Mouse (Mus musculus) v-Abl transformed pro-B cells (cell line): ENCODE measurements around the gene Col15a1.

Experiments used
- in situ Hi-C, 2 experiments: fragments of 400-800 bp; cut with MboI; formaldehyde crosslinking; loops; one replicate each; pipeline ENCODE4 v1.15.1; 2025; ENCODE audit not compliant: unreplicated experiment in 2 of 2

The Col15a1 gene

DNA sequence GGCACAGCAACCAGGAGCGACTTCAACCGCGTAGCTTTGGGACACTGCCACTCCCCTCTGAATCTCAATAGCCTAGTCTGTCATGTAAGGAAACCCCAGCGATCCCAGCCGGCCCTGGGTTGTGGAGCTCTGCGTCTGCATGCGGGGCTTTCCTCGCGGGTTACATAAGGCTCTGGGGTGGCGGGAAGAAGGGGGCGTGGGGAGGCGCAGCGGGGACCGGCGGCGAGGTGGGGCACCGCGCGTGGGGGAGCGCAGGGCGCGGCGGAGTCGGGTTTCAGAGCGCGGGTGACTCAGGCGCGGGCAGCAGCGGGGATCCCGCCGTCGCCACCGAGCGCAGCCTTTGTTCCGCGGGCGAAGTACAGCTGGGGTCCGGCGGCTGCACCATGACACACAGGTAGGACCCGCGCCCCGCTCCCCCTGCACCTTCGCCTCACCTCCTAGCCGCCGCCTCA lies at the start of gene Col15a1:
Gene Col15a1, plus strand, starts transcription at position 193 of the 452 bp plus-strand sequence.
- in situ Hi-C loops = no loop called here

DNA sequence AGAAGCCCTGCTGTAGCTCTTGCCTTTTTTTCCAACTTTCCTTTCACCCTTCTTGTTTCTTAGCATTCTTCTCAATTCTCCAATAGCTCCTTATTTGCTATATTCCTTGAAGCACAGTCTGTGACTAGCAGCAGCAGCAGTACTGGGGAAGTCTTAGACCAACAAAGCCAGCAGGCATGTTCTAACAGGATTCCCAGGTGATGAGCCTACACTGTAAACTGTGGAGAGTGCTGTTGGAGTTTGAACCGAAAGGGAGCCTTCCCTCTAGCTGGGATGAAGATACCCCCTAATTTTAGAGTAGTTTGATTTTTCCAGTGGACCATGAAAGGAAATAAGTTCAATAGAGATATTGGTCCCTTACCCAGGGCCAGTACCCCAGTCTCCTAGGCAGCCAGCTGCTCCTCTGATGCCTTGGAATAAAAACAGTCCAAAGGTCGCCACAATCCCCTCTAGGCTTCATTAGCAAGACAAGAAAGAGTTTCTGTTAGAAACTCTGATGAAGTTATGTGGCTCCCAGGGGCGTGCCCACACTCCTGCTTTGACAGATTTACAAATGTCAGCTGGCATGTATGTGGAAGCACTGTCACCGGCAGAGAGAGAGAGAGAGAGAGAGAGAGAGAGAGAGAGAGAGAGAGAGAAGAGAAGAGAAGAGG lies 46.7 kb upstream of the Col15a1 start:
- in situ Hi-C loops = no loop called here

DNA sequence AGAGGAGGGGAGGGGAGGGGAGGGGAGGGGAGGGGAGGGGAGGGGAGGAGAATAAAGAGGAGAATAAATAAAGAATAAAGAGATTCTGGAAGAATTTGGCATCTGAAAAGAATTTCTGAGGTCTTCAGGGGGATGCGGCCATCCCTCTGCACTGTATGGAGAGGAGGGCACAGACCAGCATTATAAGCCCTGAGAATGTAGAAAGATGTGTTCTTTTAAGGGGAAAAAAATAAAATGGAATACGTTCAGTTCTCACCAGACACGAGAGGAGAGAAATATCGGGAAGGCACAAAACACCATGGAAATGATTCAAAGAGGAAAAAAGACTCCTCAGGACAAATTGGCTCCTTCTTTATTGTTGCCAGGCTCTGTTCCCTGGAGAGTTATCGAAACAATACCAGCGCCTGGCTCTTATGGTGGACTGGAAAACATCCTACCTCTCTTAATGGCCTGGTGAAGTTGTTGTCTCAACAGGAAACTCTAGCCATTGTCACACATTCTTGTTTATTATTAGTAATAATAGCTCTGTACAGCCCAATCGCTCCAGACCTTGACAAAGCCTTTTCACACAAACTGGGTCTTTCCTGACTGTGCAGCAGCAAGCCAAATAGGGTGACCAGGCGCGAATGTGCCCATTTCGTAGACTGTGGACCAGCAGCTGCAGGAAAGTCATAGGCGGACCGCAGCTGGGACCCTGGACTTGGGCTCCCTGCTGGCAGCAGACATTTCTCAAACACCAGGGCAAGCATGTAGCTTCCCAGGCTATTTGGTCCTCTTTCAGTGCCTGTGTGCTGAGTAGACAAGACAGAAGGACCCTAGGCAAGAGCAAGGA lies 46.0 kb upstream of the Col15a1 start:
- in situ Hi-C loops = no loop called here

DNA sequence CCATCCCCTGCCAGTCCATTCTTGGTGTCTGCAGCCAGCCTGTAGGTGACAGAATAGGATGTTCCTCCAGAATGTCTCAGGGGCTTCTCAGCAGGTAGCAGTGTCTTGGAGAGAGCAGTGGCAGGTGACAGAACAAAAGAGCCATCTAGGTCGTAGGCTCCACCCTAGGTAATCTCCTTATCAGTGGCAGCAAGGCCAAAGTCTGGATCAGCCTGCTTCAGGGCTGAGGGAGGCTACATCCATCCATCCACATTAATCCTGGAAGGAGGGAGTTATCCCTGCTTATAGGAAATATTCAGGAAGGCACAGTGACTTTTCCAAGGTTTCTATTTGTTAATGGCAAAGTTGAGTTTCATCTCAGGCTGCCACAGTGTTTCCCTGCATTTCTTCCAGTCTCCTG lies 35.6 kb upstream of the Col15a1 start:
- in situ Hi-C loops = no loop called here

DNA sequence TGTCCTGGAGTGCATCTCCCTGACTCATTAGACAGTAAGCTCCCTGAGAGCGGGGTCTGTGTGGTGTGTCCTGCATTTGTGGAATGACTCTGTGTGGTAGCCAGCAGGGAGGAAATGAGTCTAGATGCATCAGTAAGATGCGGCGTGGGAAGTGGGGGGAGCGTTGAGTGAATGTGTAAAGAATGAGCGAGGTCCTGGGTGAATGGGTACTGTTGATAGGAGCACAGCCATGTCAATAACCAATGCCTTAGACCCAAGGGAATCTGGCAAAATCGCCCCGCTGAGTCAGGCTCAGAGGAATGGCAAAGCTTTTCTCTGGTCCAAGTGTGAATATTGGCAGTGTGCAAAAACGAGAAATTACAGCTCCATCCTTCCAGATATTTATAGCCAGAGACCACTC lies 30.9 kb upstream of the Col15a1 start:
- in situ Hi-C loops = no loop called here

DNA sequence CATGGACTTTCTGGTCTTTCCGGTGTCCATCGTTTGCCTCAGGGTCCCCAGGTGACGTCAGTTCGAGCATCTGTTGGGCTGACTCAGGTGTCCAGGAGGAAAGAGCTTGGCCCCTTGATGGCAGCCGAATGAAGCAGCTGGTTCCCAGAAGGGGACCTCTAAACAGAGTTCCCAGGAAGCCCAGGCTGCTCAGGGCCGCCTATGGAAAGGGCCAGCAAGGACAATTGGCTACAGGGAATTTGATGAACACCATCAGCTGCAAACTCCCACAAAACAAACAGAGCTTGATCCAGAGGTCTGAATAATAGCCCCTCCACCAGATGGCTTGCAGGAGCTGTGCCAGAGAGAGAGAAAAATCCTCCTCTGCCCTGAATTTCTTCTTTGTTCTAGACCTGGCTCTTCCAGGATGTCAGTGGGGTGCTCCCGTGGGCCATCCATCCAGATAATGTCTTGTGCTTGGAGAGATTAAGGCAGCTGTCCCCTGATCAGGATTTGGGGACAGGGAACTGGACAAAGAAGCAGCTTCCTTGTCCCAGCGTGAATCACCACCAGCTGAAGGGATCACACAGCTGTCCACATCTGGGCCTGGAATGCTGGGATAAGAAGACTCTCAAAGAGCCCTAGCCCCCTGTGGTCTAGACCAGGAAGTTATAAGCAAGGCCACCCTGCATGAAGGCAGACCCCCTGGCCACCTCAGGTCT lies 29.6 kb upstream of the Col15a1 start:
- in situ Hi-C loops = no loop called here

DNA sequence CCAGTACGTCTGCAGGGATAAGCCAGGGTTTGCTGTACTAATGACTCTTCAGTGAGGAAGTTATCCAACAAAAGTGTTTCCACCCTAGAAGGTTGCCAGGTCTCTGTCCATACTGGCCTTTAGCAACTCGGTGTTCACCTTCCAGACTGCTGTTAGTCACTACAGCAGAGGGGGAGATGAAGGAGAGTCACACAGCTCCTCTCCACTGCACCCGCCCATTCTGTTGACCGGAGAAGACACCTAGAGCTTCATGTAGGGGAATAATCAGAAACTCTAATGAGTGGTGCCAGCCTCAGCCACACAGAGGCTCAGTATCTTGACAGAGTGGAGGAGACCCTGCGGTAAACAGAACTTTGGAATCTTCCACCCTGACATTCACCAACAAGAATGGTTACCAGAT lies 28.4 kb upstream of the Col15a1 start:
- in situ Hi-C loops = no loop called here

DNA sequence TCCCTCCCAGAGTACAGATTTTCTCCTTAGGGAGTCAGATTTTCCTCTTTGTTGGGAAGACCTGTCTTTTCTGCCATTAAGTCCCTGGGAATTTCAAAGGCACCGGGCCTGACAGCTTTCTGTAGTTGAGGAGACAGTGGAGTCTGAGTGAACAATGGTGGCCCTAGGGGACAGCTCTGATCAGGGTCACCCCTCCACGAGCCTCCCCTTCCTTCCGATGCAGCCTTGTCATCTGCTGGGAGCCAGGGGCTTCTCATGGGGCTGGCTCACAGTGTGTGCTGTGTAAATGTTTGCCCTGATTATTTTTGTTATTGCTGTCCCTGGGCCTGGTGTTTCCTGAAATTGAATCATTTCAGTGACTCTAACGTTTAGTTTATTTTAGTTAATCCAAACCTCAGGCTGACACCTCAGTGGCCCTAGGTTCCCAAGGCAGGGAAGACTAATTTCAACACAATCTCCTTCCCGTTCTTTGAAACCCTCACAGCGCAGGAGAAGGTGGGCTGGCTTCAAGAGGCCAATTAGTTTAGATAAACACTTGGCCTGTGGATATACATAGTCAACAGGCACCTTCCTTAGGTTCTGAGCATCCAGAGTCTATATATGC lies 23.8 kb upstream of the Col15a1 start:
- in situ Hi-C loops = no loop called here

DNA sequence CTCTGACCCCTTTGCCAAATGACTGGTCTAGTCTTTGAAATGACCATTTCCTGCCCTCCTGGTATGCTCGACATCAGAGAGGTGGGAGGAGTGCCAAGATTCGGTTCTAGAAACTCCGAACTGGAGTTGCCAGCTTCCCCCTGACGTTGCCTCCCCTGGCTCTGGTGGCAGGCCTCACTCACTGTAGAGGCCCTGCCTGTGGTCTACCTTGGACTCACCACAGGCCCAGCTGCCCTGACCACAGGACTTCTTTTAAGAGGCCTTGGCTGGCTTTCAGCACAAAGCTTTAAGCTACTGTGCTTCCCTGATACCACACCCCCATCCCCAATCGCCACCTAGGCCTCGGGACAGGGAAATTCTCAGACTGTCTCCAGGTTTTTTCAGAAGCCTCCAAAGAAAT lies 21.4 kb upstream of the Col15a1 start:
- in situ Hi-C loops = no loop called here

DNA sequence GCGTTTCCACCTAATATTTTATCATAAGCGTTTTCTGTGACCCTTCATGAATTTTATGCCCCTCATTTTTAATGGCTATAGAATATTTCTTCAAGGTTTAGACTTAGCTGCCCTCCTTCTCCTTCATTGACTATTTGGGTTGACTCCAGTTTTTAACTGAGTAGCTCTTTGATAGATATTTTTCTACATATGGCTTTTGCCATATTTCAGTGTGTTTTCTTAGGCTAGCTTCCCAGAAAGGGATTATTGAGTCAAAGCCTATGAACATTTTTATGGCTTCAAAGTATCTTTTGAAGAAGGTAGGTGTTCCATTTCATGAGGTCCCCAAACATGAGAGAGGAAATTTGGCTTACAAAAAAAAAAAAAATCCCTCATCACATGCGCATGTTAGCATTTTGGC lies 11.8 kb upstream of the Col15a1 start:
- in situ Hi-C loops = no loop called here

DNA sequence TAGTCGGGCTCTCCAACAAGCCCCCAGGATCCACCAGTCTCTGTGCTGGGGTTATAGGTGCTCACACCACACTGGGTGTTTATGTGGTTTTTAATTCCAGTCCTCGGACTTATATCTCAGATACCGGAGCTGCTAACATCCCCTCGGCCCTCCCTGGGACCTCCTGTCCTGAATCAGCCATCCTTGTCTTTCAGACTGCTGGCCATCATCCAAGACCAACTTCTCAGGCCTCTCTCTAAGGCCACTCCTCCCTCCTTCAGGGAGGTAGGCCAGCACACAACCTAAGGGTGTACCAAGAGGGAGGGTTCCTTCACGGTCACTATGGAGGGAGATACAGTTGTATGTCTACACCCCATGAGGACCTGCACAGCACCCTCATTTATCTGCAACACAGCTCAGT lies 4.3 kb upstream of the Col15a1 start:
- in situ Hi-C loops = no loop called here

DNA sequence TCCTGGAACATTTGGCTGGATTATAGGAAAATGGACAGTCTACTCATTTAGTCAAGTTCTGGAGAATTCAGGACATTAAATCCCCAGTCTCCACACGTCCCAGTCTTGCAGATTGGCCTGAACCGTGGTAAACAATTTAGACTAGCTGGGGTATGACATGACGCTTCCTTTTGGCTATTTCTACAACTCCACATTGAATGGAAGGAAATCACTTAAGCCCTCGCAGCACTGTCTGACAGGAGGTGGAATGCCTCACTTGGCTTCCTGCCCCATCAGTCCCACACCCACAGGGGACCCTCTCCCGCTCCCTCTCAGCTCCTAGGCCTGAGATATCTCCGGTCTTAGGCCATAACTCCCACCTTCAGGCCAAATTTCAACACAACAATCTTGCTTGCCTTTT lies 2.1 kb upstream of the Col15a1 start:
- in situ Hi-C loops = no loop called here

DNA sequence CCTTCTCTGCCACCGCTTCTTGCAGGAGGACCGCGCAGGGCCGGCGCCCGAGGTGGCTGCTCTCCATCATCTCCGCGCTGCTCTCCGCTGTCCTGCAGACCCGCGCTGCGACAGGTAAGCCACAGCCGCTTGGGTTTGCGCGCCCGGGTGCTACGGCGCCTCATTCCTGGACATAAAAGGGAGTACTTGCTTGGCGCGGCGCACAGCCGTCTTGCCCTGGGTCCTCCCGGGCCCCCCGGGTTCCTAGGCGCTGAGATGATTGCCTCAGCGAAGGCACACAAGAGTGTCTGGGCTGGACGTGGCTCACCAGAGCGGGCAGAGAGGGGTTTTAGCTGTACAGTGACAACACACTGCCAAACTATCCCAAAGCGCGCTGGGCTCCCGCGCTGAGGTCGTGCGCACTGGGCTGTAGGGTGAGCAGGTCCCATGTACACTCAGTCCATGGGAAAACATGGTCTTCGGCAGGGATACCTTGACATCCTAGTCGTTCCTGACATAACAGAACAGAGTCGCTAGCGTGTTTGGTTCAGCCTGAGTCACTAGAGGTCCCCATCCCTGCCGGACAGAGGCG lies 545 bp downstream of the Col15a1 start:
- in situ Hi-C loops = no loop called here

DNA sequence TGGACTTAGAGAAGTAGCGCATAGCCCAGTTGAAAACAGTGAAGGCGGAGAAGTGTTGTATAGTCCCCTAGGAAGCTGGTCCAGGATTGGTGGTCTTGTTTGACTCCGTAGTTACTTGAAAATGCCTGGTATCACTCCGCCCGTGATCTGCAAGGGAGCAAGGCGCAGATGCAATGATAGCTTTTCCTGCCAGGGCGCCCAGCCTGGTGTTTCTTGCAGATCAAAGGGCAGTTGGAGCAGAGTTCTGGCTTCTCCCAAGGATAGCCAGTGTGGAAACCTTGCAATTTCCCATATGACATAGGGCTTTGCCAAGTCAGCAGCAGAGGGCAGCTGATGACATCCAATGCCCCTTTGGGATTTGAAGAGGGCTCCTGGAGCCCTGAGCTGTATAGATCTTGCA lies 1.5 kb downstream of the Col15a1 start:
- in situ Hi-C loops = no loop called here

DNA sequence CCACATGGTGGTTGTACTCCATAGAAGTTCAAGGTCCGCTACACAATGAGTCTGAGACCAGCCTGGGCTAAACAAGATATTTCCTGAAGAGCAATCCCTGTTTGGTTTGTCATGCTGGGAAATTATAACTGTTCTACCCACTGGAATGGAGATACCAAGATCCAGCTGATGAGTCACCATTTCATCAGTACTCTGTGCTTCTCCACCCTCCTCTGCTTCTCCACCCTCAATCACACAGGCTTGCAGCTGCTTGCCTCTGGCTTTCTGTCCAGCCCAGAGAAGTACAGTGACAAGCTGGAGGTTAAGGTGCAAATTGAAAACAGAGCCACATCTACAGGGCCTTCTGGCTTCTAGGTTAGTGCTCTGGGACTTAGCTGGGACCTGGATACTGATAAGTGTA lies 10.9 kb downstream of the Col15a1 start:
- in situ Hi-C loops = no loop called here

DNA sequence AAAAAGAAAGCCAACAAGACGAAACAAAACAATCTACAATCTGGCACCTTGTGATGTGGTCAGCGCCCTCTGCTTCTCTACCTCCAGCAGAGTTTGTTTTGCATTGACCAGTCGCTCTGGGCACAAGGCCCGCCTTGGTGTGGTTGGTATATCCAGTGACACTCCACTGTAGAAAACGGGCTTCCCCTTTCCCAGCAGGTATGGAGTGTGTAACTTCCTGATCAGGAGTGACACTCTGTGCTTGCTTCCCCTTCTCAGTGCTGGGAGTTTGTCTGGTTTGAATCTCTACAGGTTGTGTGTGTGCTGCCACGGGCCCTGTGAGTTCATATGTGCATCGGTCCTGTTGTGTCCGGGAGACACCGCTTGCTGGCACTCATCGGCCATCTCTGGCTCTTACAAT lies 11.4 kb downstream of the Col15a1 start:
- in situ Hi-C loops = no loop called here

DNA sequence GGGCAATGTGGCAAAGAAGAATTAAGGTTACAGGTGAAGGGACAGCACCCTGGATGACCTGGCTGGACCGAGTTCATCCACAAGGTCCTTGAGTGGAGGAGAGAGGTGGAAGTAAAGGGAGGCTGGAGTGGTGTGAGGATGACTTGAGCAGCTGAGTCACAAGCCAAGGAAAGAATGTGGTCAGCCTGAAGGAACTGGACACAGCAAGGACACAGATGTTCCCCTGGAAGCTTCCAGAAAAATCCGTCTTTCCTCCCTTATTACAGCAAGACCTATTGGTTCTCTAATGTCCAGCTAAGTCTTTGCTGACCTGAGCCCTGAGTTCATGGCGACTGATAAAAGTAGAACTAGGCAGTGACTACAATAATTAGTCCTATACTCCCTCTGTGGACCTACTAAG lies 12.6 kb downstream of the Col15a1 start:
- in situ Hi-C loops = no loop called here

DNA sequence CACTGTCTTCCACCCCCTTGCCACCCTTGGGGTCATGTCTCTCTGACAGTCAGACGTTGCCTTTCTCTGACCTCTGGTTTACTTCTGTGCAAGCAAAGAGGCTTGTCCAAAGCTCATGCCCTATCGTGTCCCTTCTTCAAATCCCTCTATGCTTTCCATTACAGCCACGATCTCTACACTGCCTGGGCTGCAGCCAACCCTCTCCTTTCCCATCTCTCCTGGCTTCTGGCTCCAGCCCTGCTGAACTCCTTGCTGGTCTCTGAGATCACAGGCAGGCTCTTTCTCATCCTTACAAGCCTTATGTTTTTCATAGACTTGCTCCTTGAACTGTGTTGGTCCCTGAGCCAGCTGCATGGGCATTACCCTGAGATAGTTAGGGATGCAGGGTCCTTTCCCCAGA lies 14.2 kb downstream of the Col15a1 start:
- in situ Hi-C loops = no loop called here

DNA sequence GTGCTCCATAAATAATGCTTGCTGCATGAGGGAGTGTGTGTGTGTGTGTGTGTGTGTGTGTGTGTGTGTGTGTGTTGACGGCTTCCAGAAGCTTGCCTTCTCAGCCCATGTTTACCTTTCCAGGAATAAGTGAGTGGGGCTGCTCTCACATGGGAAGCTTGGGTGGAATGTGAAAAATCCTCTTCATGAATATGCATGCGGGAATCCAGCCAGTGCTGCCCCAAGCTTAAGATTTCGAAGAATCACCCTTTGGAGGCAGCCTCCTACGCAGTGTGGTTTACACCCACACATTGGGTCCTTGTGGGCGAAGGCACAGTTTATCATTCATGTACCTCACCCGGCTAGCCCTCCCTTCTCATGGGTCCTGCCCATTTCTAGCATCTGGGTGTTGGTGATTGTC lies 18.0 kb downstream of the Col15a1 start:
- in situ Hi-C loops = loop anchor here in 1 of 2 experiments (25.0 kb wide), 1 partner anchor 1186 kb away; no protein-coding TSS in a partner anchor

DNA sequence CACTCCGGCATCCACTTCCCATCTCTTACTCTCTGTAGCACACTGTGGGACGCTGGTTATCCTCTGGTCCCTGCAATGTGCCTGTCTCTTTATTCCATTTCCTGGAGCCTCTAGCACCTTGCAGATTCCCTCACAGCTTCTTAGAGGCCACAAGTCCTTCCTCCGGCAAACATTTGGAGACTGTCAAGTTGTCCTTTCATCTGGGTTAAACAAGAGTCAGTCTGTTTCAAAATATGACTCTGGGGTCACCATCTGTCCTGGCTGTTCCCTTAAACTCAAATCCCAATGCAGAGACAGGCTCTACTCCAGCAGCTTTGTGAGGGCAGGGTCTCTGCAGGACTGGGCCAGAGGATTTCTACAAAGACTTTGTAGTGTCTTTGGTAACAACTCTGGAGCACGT lies 19.1 kb downstream of the Col15a1 start:
- in situ Hi-C loops = loop anchor here in 1 of 2 experiments (25.0 kb wide), 1 partner anchor 1185 kb away; no protein-coding TSS in a partner anchor

DNA sequence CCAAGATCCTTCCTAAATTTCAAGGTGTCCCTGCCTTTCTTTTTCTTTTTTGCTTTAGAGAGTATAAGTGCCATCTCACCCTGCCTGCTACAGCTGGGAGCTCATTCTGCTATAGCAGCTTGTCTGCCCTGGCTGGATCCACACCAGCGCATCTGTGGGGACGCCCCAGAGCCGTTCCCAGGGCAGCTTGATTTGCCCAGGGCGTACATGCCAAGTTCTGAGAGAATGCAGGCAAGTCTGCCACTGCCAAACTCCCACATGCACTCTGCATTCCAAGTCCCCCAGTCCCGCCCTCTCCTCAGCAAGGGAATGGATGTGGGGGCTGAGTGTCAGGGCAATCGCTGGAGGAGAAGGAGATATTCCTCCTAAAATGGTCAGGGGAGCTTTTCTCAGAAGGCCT lies 19.8 kb downstream of the Col15a1 start:
- in situ Hi-C loops = loop anchor here in 1 of 2 experiments (25.0 kb wide), 1 partner anchor 1185 kb away; no protein-coding TSS in a partner anchor
